Mouse (Mus musculus) stomach, embryonic 14.5 days (tissue): ENCODE data around the gene Bcar1. TPM values are rescaled to one million over a fixed set of nuclear protein-coding genes. Genes with fewer than 3 reads are reported as not detected.

ENCODE experiments used
- ATAC-seq: fragments of 200-750 bp; cut with Nextera tagmentation; 2 replicates; pipeline ENCODE4 v1.8.0; 2017; ENCODE audit warnings: low read depth, moderate TSS enrichment; ENCODE audit not compliant: insufficient number of reproducible peaks, insufficient read depth, low FRiP score
- H3K27ac ChIP-seq: fragments of 300-500 bp; sonication (generic); 2 replicates; pipeline ENCODE4 v1.5.1; 2014; ENCODE audit warnings: mild to moderate bottlenecking, low read length, moderate library complexity, mixed read lengths
- H3K27me3 ChIP-seq: fragments of 300-500 bp; sonication (generic); 2 replicates; pipeline ENCODE4 v1.6.1; 2014; ENCODE audit warnings: low read length, control low read depth, mixed read lengths; ENCODE audit not compliant: control insufficient read depth, insufficient read depth
- H3K36me3 ChIP-seq: fragments of 300-500 bp; sonication (generic); 2 replicates; pipeline ENCODE4 v1.6.1; 2014; ENCODE audit warnings: mild to moderate bottlenecking, control low read depth, low read length, moderate library complexity, mixed read lengths; ENCODE audit not compliant: control insufficient read depth, insufficient read depth
- H3K4me1 ChIP-seq: fragments of 300-500 bp; sonication (generic); 2 replicates; pipeline ENCODE4 v1.6.1; 2014; ENCODE audit warnings: low read length, control low read depth, mixed read lengths; ENCODE audit not compliant: control insufficient read depth, insufficient read depth
- H3K4me2 ChIP-seq: fragments of 300-500 bp; sonication (generic); replicated peaks from 2 replicates; pipeline ENCODE4 v1.6.1; 2014; ENCODE audit warnings: low read depth, low read length, control low read depth
- H3K4me3 ChIP-seq: fragments of 300-500 bp; sonication (generic); 2 replicates; pipeline ENCODE4 v1.5.1; 2014; ENCODE audit warnings: low read depth, low read length, control low read depth
- H3K9ac ChIP-seq: fragments of 300-500 bp; sonication (generic); replicated peaks from 2 replicates; pipeline ENCODE4 v1.6.1; 2014; ENCODE audit warnings: low read depth, mild to moderate bottlenecking, control low read depth, low read length, moderate library complexity, mixed read lengths
- H3K9me3 ChIP-seq: fragments of 300-500 bp; sonication (generic); 2 replicates; pipeline ENCODE4 v1.6.1; 2016; ENCODE audit warnings: low read depth, low read length, control low read depth; ENCODE audit not compliant: control insufficient read depth
- WGBS: fragments of 180-500 bp; shearing (Covaris S2); extraction: QIAGEN DNeasy Blood & Tissue Kit; methylation state at CpG from one replicate; pipeline ENCODE4 v1.1.7; 2014; 5-methylcytosine and 5-hydroxymethylcytosine counted together
- polyA plus RNA-seq: library from polyadenylated mRNA; unstranded; fragments of >200 nt; fragmentation: Nextera tagmentation; extraction: Ambion mirVana; gene quantifications from 2 replicates; pipeline ENCODE4 v1.2.1, GENCODE M21; 2014

Bcar1 gene
- polyA plus RNA-seq, 1 experiment from 2014 or later = 46.5 TPM

DNA sequence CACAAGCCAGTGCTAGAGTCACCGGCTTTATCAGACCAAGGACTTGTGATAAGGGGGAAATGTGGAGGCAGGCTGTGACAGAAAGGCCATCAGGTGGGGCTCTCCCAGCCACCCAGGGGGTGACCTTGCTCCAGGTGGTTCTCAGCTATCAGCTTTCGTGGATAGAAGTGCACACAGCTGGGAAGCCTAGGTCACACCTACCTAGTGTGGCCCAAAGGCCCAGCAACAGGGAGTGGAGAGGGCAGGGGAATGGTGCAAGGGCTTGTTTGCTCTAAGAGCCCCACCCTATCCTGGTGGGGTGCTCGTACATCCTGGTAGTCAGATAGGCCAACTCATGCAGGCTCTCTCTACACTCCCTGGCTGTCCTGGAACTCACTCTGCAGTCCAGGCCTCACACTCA is 38.4 kb downstream of the Bcar1 start:
- ATAC-seq = peak; percentile 88
- Histone ChIP-seq H3K27me3 (no peaks in the 10 kb centered on the region), H3K9me3 (no peaks in the 10 kb centered on the region), H3K4me3 (no peak overlapping the region), H3K27ac (peak overlapping the region; percentile 78), H3K9ac (no peak overlapping the region), H3K36me3 (peaks cover 5% of the 10 kb centered on the region; the same call in 1 of the 2 replicates), H3K4me1 (0 out of 2 replicates have a peak, but pooled peaks cover 2% of the 10 kb centered on the region), H3K4me2 (no peak overlapping the region)
- 42% methylated on average over 3 of the region's 3 CpGs for WGBS

DNA sequence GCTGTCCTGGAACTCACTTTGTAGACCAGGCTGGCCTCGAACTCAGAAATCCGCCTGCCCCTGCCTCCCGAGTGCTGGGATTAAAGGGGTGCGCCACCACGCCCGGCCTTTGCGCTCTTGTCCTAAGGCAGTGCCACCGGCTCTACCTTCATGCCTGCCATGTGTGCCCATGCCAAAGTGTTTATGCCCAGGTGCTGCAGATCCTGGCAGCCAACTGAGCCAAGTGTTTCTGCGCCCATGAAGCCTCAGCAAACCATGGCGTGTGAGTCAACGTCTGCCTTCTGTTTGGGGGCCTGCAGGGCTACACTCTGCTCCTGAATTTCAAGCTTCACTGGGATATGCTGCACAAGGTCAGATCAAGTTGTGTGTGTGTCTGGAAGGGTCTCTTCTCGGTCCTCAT is 39.0 kb downstream of the Bcar1 start:
- Histone ChIP-seq H3K9me3 (no peaks in the 10 kb centered on the region), H3K4me2 (no peak overlapping the region), H3K9ac (no peak overlapping the region), H3K27ac (peak overlapping the region; percentile 78; the same call in 1 of the 2 replicates), H3K4me3 (no peak overlapping the region), H3K36me3 (peaks cover 5% of the 10 kb centered on the region; the same call in 1 of the 2 replicates), H3K4me1 (0 out of 2 replicates have a peak, but pooled peaks cover 2% of the 10 kb centered on the region), H3K27me3 (no peaks in the 10 kb centered on the region)
- 90% methylated on average over 12 of the region's 12 CpGs for WGBS
- no peak for ATAC-seq

DNA sequence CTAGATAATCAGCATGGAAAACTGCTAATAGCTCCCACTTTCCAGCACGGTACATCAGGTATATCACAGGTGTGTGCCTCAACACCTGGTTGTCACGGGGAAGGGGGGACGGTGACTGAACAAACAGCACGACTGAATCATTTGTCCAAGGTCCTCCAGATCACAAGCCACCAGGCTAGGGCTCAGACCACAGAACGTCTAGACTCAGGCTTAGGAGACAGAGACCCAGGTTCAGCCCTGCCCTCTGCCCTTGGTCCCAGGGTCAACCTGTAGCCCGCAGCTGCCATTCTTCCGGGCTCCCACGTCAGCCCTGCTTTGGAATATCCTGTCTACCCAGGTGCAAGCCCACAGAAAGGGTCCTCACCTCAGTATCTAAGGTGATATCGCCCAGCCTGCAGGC is 42.2 kb downstream of the Bcar1 start:
- no peaks in the 10 kb centered on the region for H3K9me3 ChIP-seq
- H3K27ac ChIP-seq = no peak overlapping the region
- ATAC-seq = no peak
- no peak overlapping the region for H3K4me3 ChIP-seq
- H3K4me2 ChIP-seq = no peak overlapping the region
- no peaks in the 10 kb centered on the region for H3K27me3 ChIP-seq
- H3K4me1 ChIP-seq = no peaks in the 10 kb centered on the region
- no peaks in the 10 kb centered on the region for H3K36me3 ChIP-seq
- H3K9ac ChIP-seq = no peak overlapping the region
- 74% methylated on average over 9 of the region's 9 CpGs for WGBS

DNA sequence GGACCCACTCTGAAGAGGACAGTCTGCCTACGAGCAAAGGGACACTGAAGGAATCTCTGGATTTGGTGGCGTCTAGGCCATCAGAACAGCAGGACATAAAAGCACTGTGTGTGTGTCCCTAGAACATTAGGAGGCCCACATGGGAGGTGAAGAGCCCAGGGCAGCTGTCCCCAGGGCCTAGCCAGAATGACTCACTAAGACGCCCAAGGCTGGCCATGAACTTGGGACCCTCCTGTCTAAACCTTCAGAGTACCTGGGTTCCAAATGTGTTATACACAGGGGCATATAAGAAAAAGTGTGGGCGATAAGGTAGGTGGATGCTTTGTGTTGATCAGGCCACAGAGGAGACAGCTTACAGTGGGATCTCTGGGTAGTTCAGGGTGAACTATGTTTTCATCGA is 42.9 kb downstream of the Bcar1 start:
- H3K4me1 ChIP-seq = no peaks in the 10 kb centered on the region
- H3K4me2 ChIP-seq = no peak overlapping the region
- H3K27me3 ChIP-seq = no peaks in the 10 kb centered on the region
- 87% methylated on average over 5 of the region's 5 CpGs for WGBS
- H3K9ac ChIP-seq = no peak overlapping the region
- no peak for ATAC-seq
- no peaks in the 10 kb centered on the region for H3K36me3 ChIP-seq
- H3K4me3 ChIP-seq = no peak overlapping the region
- H3K27ac ChIP-seq = no peak overlapping the region
- no peaks in the 10 kb centered on the region for H3K9me3 ChIP-seq

DNA sequence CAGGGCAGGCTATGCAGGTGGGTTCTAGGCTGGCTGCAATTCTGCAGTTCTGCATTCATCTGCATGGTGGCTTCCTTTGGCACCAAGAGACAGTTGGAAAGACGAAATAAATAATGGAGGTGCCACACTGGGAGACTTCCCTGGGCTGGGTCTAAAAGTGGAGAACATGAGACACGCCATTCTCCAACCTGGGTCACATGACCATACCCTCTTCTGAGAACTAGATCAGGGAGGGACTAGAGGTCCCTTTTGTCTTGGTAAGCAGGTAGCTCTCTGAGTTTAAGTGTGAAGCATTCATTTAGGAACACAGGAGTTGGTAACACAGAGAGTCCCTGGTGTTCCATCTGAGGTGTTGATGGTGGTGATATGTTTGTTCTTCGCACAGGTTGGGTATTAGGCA is 43.4 kb downstream of the Bcar1 start:
- 83% methylated on average over 3 of the region's 3 CpGs for WGBS
- Histone ChIP-seq H3K27ac (no peak overlapping the region), H3K4me1 (no peaks in the 10 kb centered on the region), H3K27me3 (no peaks in the 10 kb centered on the region), H3K4me3 (no peak overlapping the region), H3K9me3 (no peaks in the 10 kb centered on the region), H3K4me2 (no peak overlapping the region), H3K9ac (no peak overlapping the region), H3K36me3 (no peaks in the 10 kb centered on the region)
- ATAC-seq = no peak

DNA sequence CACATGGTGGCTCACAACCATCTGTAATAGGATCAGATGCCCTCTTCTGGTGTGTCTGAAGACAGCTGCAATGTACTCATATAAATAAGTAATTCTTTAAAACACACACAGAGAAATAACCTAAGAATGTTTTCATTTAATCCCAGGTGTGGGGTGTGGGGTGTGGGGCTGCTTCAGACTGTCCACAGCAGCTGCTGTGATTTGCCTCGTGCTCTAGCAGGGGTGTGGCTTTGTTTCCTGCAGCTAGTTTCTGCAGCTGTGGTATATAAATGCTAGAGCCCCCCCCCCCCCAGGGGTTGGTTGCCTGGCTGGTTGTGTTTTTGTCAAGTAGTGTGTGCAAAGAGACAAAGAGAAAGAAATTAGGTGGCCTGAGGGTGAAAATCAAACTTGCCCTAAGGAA is 44.6 kb downstream of the Bcar1 start:
- ATAC-seq = no peak
- H3K4me2 ChIP-seq = no peak overlapping the region
- no peaks in the 10 kb centered on the region for H3K27me3 ChIP-seq
- H3K9me3 ChIP-seq = no peaks in the 10 kb centered on the region
- H3K4me1 ChIP-seq = no peaks in the 10 kb centered on the region
- H3K27ac ChIP-seq = no peak overlapping the region
- no peaks in the 10 kb centered on the region for H3K36me3 ChIP-seq
- H3K9ac ChIP-seq = no peak overlapping the region
- WGBS = 13% methylated on average over 1 of the region's 1 CpGs
- H3K4me3 ChIP-seq = no peak overlapping the region

DNA sequence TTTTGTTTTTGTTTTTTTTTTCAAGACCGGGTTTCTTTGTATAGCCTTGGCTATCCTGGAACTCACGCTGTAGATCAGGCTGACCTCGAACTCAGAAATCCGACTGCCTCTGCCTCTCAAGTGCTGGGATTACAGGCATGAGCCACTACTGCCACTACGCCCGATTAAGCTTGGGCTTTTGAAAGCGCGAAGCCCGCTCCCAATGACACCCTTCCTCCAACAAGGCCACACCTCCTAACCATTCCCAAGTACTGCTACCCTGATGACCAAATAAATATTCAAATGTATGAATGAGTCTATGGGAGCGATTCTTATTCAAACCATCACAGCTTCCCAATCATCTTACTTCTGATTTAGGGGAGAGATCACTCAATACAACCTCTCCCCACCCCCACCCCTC is 46.0 kb downstream of the Bcar1 start:
- no peaks in the 10 kb centered on the region for H3K4me1 ChIP-seq
- no peaks in the 10 kb centered on the region for H3K9me3 ChIP-seq
- no peak overlapping the region for H3K27ac ChIP-seq
- H3K36me3 ChIP-seq = no peaks in the 10 kb centered on the region
- no peak overlapping the region for H3K9ac ChIP-seq
- H3K4me2 ChIP-seq = no peak overlapping the region
- H3K4me3 ChIP-seq = no peak overlapping the region
- 76% methylated on average over 10 of the region's 10 CpGs for WGBS
- no peaks in the 10 kb centered on the region for H3K27me3 ChIP-seq
- ATAC-seq = no peak

DNA sequence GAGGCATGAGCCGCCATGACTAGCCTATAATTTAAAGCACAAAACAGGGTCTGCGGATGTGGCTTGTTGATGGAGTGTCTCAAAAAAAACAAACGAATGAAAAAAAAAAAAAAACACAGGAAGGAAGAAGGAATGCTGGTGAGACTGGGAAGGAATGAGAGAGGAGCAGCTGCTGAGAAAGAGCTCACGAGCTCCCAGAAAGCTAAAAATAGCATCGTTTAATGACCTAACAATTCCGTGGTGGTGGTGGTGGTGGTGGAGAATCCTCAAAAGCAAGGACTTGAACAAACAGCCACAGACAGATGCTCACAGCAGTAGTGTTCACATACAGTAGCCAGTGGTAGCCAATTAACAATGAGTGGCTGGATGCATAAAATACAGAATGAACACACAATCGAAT is 48.2 kb downstream of the Bcar1 start:
- WGBS = 50% methylated on average over 7 of the region's 7 CpGs
- H3K27ac ChIP-seq = no peak overlapping the region
- ATAC-seq = no peak

DNA sequence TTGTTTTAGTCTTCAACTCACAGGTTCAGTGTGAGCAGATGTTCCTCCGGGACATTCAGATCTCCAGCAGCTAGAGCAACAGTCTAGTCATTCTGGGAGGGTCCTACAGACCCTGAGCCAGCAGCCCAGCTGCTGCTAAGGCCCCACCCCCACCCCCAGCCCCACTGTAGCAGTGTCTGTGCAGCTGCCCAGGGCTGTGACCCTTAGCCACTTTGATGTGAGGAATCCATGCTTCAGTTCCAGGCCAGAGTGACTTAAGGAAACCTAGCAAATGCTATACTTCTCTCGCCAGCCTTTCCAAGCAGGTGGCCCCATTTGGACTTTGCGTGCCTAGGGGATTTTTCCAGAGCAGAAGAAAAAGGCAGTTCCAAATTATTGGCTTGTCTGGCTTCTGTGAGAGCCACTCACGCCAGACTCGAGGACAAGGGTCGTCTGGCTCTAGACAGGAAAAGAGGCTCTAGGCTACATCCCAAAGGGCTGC is 50.3 kb downstream of the Bcar1 start:
- no peak overlapping the region for H3K4me3 ChIP-seq
- H3K27me3 ChIP-seq = no peaks in the 10 kb centered on the region
- WGBS = 54% methylated on average over 6 of the region's 6 CpGs
- H3K4me1 ChIP-seq = no peaks in the 10 kb centered on the region
- no peaks in the 10 kb centered on the region for H3K9me3 ChIP-seq
- H3K36me3 ChIP-seq = no peaks in the 10 kb centered on the region
- H3K9ac ChIP-seq = no peak overlapping the region
- no peak overlapping the region for H3K27ac ChIP-seq
- no peak for ATAC-seq
- H3K4me2 ChIP-seq = no peak overlapping the region

More for the DNA sequence above, 48.2 kb downstream of the Bcar1 start:
- H3K27me3 ChIP-seq = no peaks in the 10 kb centered on the region
- no peak overlapping the region for H3K4me3 ChIP-seq
- H3K9me3 ChIP-seq = no peaks in the 10 kb centered on the region
- no peak overlapping the region for H3K9ac ChIP-seq
- H3K4me2 ChIP-seq = no peak overlapping the region
- H3K4me1 ChIP-seq = no peaks in the 10 kb centered on the region
- no peaks in the 10 kb centered on the region for H3K36me3 ChIP-seq
